Mouse (Mus musculus) liver, adult 2 months (tissue): ENCODE measurements at regions not wholly inside any gene's neighbourhood (a gene's known extent, or its start where the extent isn't known, plus 50 kb on each side); places are given as distances from the start of the nearest gene placed in this dataset.

ENCODE experiments used
- DNase-seq: peaks from one replicate; pipeline ENCODE4 v3.0.0-alpha.2; 2011; ENCODE audit warnings: low read depth, low spot score; ENCODE audit errors: extremely low read depth
- H3K27ac ChIP-seq: fragments of 200-500 bp; replicated peaks from 2 replicates; pipeline ENCODE4 v1.5.1; 2012; ENCODE audit warnings: low read depth, mild to moderate bottlenecking, control low read depth, inconsistent platforms, low read length; ENCODE audit not compliant: insufficient read depth
- H3K27me3 ChIP-seq: fragments of 200-500 bp; 2 replicates; pipeline ENCODE4 v1.6.1; 2012; ENCODE audit warnings: mild to moderate bottlenecking, moderate library complexity, low read length, inconsistent platforms; ENCODE audit not compliant: control insufficient read depth, insufficient read depth
- H3K36me3 ChIP-seq: fragments of 200-500 bp; 2 replicates; pipeline ENCODE4 v1.6.1; 2012; ENCODE audit warnings: low read length, inconsistent platforms; ENCODE audit not compliant: control insufficient read depth, insufficient read depth
- H3K4me1 ChIP-seq: fragments of 200-500 bp; 2 replicates; pipeline ENCODE4 v1.6.1; 2011; ENCODE audit warnings: low read length; ENCODE audit not compliant: control insufficient read depth, insufficient read depth
- H3K4me3 ChIP-seq: fragments of 200-500 bp; 2 replicates; pipeline ENCODE4 v1.5.1; 2011; ENCODE audit warnings: low read depth, mild to moderate bottlenecking, control low read depth, low read length, moderate library complexity; ENCODE audit not compliant: insufficient read depth
- H3K79me2 ChIP-seq: fragments of 200-500 bp; 2 replicates; pipeline ENCODE4 v1.6.1; 2012; ENCODE audit warnings: inconsistent platforms, mild to moderate bottlenecking, low read length, moderate library complexity; ENCODE audit not compliant: control insufficient read depth, insufficient read depth
- H3K9ac ChIP-seq: fragments of 200-500 bp; 2 replicates; pipeline ENCODE4 v1.6.1; 2012; ENCODE audit warnings: low read depth, mild to moderate bottlenecking, control low read depth, inconsistent platforms, low read length
- CTCF ChIP-seq: fragments of 200-500 bp; IDR thresholded peaks from 2 replicates; pipeline ENCODE4 v1.5.1; 2011; ENCODE audit warnings: low read depth, low read length, control low read depth
- POLR2A ChIP-seq: fragments of 200-500 bp; IDR thresholded peaks from 2 replicates; pipeline ENCODE4 v1.6.1; 2011; ENCODE audit warnings: low read length, control low read depth; ENCODE audit not compliant: insufficient read depth; ENCODE audit errors: extremely low read depth
- WGBS: fragments of 180-500 bp; shearing (Covaris S2); methylation state at CpG from one replicate; pipeline ENCODE4 v1.1.7; 2018; 5-methylcytosine and 5-hydroxymethylcytosine counted together

GRCm38 (mm10) chr8:32958331-32958730 is 470.2 kb upstream of the 5930422O12Rik start:
- Histone ChIP-seq H3K27ac (no peak overlapping the region), H3K9ac (no peak overlapping the region), H3K36me3 (no peaks in the 10 kb centered on the region), H3K4me1 (no peaks in the 10 kb centered on the region), H3K4me3 (no peak overlapping the region), H3K79me2 (no peaks in the 10 kb centered on the region), H3K27me3 (no peaks in the 10 kb centered on the region)
- no peak for TF ChIP-seq CTCF
- TF ChIP-seq POLR2A = no peak
- no peak for DNase-seq
- 64% methylated on average over 1 of the region's 1 CpGs for WGBS

- no peaks in the 10 kb centered on the region for H3K27me3 ChIP-seq
- H3K9ac ChIP-seq = no peak overlapping the region
- 93% methylated on average over 4 of the region's 4 CpGs for WGBS
Measured at GRCm38 (mm10) chr8:32958855-32959254, 469.7 kb upstream of the 5930422O12Rik start.

GRCm38 (mm10) chr8:32959326-32960064 is 469.0 kb upstream of the 5930422O12Rik start:
- Histone ChIP-seq H3K4me3 (no peak overlapping the region), H3K36me3 (no peaks in the 10 kb centered on the region), H3K9ac (no peak overlapping the region), H3K4me1 (no peaks in the 10 kb centered on the region), H3K79me2 (no peaks in the 10 kb centered on the region), H3K27me3 (no peaks in the 10 kb centered on the region), H3K27ac (no peak overlapping the region)
- 92% methylated on average over 12 of the region's 12 CpGs for WGBS
- DNase-seq = no peak
- TF ChIP-seq POLR2A = no peak

More at GRCm38 (mm10) chr8:32958855-32959254, 469.7 kb upstream of the 5930422O12Rik start:
- no peaks in the 10 kb centered on the region for H3K36me3 ChIP-seq
- no peak for DNase-seq
- no peaks in the 10 kb centered on the region for H3K79me2 ChIP-seq
- TF ChIP-seq CTCF (no peak), POLR2A (no peak)
- no peaks in the 10 kb centered on the region for H3K4me1 ChIP-seq
- no peak overlapping the region for H3K4me3 ChIP-seq
- H3K27ac ChIP-seq = no peak overlapping the region

- Histone ChIP-seq H3K4me3 (no peak overlapping the region), H3K36me3 (no peaks in the 10 kb centered on the region), H3K27me3 (no peaks in the 10 kb centered on the region), H3K27ac (no peak overlapping the region), H3K4me1 (no peaks in the 10 kb centered on the region), H3K79me2 (no peaks in the 10 kb centered on the region), H3K9ac (no peak overlapping the region)
- WGBS = 77% methylated on average over 3 of the region's 3 CpGs
- no peak for DNase-seq
- no peak for TF ChIP-seq CTCF
- no peak for TF ChIP-seq POLR2A
Measured at GRCm38 (mm10) chr8:32990216-32990615, 438.3 kb upstream of the 5930422O12Rik start.

- H3K9ac ChIP-seq = no peak overlapping the region
- no peaks in the 10 kb centered on the region for H3K27me3 ChIP-seq
- DNase-seq = no peak
- WGBS = 70% methylated on average over 7 of the region's 7 CpGs
- no peak overlapping the region for H3K27ac ChIP-seq
- TF ChIP-seq CTCF = no peak
- TF ChIP-seq POLR2A = no peak
- no peaks in the 10 kb centered on the region for H3K36me3 ChIP-seq
- H3K4me3 ChIP-seq = no peak overlapping the region
- H3K79me2 ChIP-seq = no peaks in the 10 kb centered on the region
- H3K4me1 ChIP-seq = no peaks in the 10 kb centered on the region
Measured at GRCm38 (mm10) chr8:33003967-33004564, 424.4 kb upstream of the 5930422O12Rik start.

GRCm38 (mm10) chr8:33004570-33004969 is 423.9 kb upstream of the 5930422O12Rik start:
- H3K36me3 ChIP-seq = no peaks in the 10 kb centered on the region
- H3K4me3 ChIP-seq = no peak overlapping the region
- DNase-seq = no peak
- H3K9ac ChIP-seq = no peak overlapping the region
- H3K27me3 ChIP-seq = no peaks in the 10 kb centered on the region
- TF ChIP-seq CTCF (no peak), POLR2A (no peak)
- 35% methylated on average over 2 of the region's 2 CpGs for WGBS
- H3K4me1 ChIP-seq = no peaks in the 10 kb centered on the region
- H3K27ac ChIP-seq = no peak overlapping the region
- H3K79me2 ChIP-seq = no peaks in the 10 kb centered on the region
